Mouse (Mus musculus): Measurements from ENCODE around the gene Mcts2. TPM values are rescaled to one million over a fixed set of nuclear protein-coding genes. Genes with fewer than 3 reads are reported as not detected.

The Mcts2 gene
- polyA plus RNA-seq, 1 experiment from 2014 or later, result 0.52 TPM

GRCm38 (mm10) chr2:152725178-152725750 is 38.4 kb downstream of the Mcts2 start:
- H3K79me2 ChIP-seq (ENCODE audit: inconsistent target), result no peaks in the 10 kb centered on the region
- H3K4me3 ChIP-seq (ENCODE audit: inconsistent target), result no peak overlapping the region
- no peak overlapping the region for H3K27ac ChIP-seq
- 92% methylated on average over 15 of the region's 15 CpGs for WGBS (ENCODE audit: missing documents)
- H3K36me3 ChIP-seq (ENCODE audit: inconsistent target), result no peaks in the 10 kb centered on the region

GRCm38 (mm10) chr2:152726213-152726612 is 39.4 kb downstream of the Mcts2 start:
- Histone ChIP-seq H3K4me3 (ENCODE audit: inconsistent target) (no peak overlapping the region), H3K36me3 (ENCODE audit: inconsistent target) (no peaks in the 10 kb centered on the region), H3K79me2 (ENCODE audit: inconsistent target) (no peaks in the 10 kb centered on the region), H3K27ac (no peak overlapping the region)
- 92% methylated on average over 6 of the region's 6 CpGs for WGBS (ENCODE audit: missing documents)

- Histone ChIP-seq H3K4me3 (ENCODE audit: inconsistent target) (no peak overlapping the region), H3K27ac (no peak overlapping the region), H3K79me2 (ENCODE audit: inconsistent target) (no peaks in the 10 kb centered on the region), H3K36me3 (ENCODE audit: inconsistent target) (no peaks in the 10 kb centered on the region)
- WGBS (ENCODE audit: missing documents), result 32% methylated on average over 6 of the region's 6 CpGs
Observed at GRCm38 (mm10) chr2:152726751-152727335, 40.0 kb downstream of the Mcts2 start.

- Histone ChIP-seq H3K36me3 (ENCODE audit: inconsistent target) (no peaks in the 10 kb centered on the region), H3K27ac (no peak overlapping the region), H3K4me3 (ENCODE audit: inconsistent target) (no peak overlapping the region), H3K79me2 (ENCODE audit: inconsistent target) (no peaks in the 10 kb centered on the region)
- 94% methylated on average over 14 of the region's 14 CpGs for WGBS (ENCODE audit: missing documents)
Observed at GRCm38 (mm10) chr2:152727795-152728510, 41.1 kb downstream of the Mcts2 start.

- no peaks in the 10 kb centered on the region for H3K79me2 ChIP-seq (ENCODE audit: inconsistent target)
- H3K27ac ChIP-seq, result no peak overlapping the region
- no peak overlapping the region for H3K4me3 ChIP-seq (ENCODE audit: inconsistent target)
- H3K36me3 ChIP-seq (ENCODE audit: inconsistent target), result no peaks in the 10 kb centered on the region
- WGBS (ENCODE audit: missing documents), result 94% methylated on average over 7 of the region's 7 CpGs
Observed at GRCm38 (mm10) chr2:152728594-152728993, 41.8 kb downstream of the Mcts2 start.

- Histone ChIP-seq H3K27ac (no peak overlapping the region), H3K4me3 (ENCODE audit: inconsistent target) (no peak overlapping the region), H3K79me2 (ENCODE audit: inconsistent target) (no peaks in the 10 kb centered on the region), H3K36me3 (ENCODE audit: inconsistent target) (no peaks in the 10 kb centered on the region)
- WGBS (ENCODE audit: missing documents), result 54% methylated on average over 8 of the region's 8 CpGs
Observed at GRCm38 (mm10) chr2:152729013-152729635, 42.3 kb downstream of the Mcts2 start.

GRCm38 (mm10) chr2:152729636-152730020 is 42.8 kb downstream of the Mcts2 start:
- no peak overlapping the region for H3K27ac ChIP-seq

GRCm38 (mm10) chr2:152733201-152733600 is 46.4 kb downstream of the Mcts2 start:
- Histone ChIP-seq H3K4me3 (ENCODE audit: inconsistent target) (no peak overlapping the region), H3K79me2 (ENCODE audit: inconsistent target) (peaks cover 21% of the 10 kb centered on the region), H3K36me3 (ENCODE audit: inconsistent target) (no peaks in the 10 kb centered on the region), H3K27ac (no peak overlapping the region)
- 97% methylated on average over 2 of the region's 2 CpGs for WGBS (ENCODE audit: missing documents)

More at GRCm38 (mm10) chr2:152729636-152730020, 42.8 kb downstream of the Mcts2 start:
- WGBS (ENCODE audit: missing documents), result 84% methylated on average over 7 of the region's 7 CpGs
- Histone ChIP-seq H3K36me3 (ENCODE audit: inconsistent target) (no peaks in the 10 kb centered on the region), H3K4me3 (ENCODE audit: inconsistent target) (no peak overlapping the region), H3K79me2 (ENCODE audit: inconsistent target) (no peaks in the 10 kb centered on the region)

- Histone ChIP-seq H3K79me2 (ENCODE audit: inconsistent target) (peaks cover 21% of the 10 kb centered on the region), H3K36me3 (ENCODE audit: inconsistent target) (no peaks in the 10 kb centered on the region), H3K4me3 (ENCODE audit: inconsistent target) (no peak overlapping the region), H3K27ac (no peak overlapping the region)
- WGBS (ENCODE audit: missing documents), result 51% methylated on average over 10 of the region's 10 CpGs
Observed at GRCm38 (mm10) chr2:152734501-152734900, 47.7 kb downstream of the Mcts2 start.

- 3% methylated on average over 26 of the region's 28 CpGs for WGBS (ENCODE audit: missing documents)
- Histone ChIP-seq H3K27ac (no peak overlapping the region), H3K79me2 (ENCODE audit: inconsistent target) (peaks cover 21% of the 10 kb centered on the region), H3K4me3 (ENCODE audit: inconsistent target) (peak overlapping the region; percentile 33; the same call in 1 of the 2 replicates), H3K36me3 (ENCODE audit: inconsistent target) (no peaks in the 10 kb centered on the region)
Observed at GRCm38 (mm10) chr2:152734984-152735383, 48.1 kb downstream of the Mcts2 start.

- Histone ChIP-seq H3K4me3 (ENCODE audit: inconsistent target) (peak within 1 kb of the TSS; percentile 33), H3K79me2 (ENCODE audit: inconsistent target) (peaks cover 21% of the 10 kb centered on the region), H3K36me3 (ENCODE audit: inconsistent target) (no peaks in the 10 kb centered on the region), H3K27ac (no peak within 1 kb of the TSS)
- under 1% methylated on average over 28 of the region's 28 CpGs for WGBS (ENCODE audit: missing documents)
Observed at GRCm38 (mm10) chr2:152736090-152736601, 49.3 kb downstream of the Mcts2 start, which contains the start of gene Id1. Gene Id1 (plus strand): TSS chr2:152736251.

GRCm38 (mm10) chr2:152736748-152737147 is 49.9 kb downstream of the Mcts2 start:
- Histone ChIP-seq H3K27ac (no peak overlapping the region), H3K4me3 (ENCODE audit: inconsistent target) (peak overlapping the region; percentile 33), H3K36me3 (ENCODE audit: inconsistent target) (no peaks in the 10 kb centered on the region), H3K79me2 (ENCODE audit: inconsistent target) (peaks cover 21% of the 10 kb centered on the region)
- WGBS (ENCODE audit: missing documents), result 6% methylated on average over 22 of the region's 22 CpGs

Measured in macrophage (primary cell).